In the genomic region with DNA sequence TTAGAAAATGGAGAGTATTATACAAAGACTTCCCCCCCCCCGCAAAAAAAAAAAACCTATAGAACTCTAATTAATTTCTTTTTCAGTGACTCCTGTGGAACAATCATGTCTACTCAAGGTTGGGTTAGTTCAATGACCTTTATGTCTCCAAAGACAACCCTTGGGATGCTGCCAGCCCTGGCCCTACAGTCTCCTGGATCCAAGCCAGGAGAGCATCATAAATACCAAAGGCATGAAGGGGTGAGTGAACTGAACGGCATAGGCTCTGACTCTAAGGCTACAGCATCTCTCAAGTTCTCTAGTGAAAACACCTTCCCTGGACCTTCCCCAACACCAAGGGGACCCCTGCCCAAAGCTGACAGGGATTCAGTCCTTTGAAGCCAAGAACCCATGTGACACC, we compare ENCODE assay signal across 16 mouse cellular contexts.
DNase-seq lines count a peak whose midpoint lies in the region; ATAC-seq and TF ChIP-seq lines count a peak whose summit lies in the region.
"Had no signal": no experiment of that assay in that cellular context is flagged by ENCODE, and none has a peak within 500 bp of the region (broad histone marks: within the 10 kb centered on the region; RNA-seq: fewer than 3 reads in every experiment).

No protein-coding gene starts in this region.

- peaks cover 2% of the 10 kb centered on the region; the same call in 1 of the 2 replicates for H3K4me1 ChIP-seq in lung, postnatal 0 days (ENCODE audit: insufficient read depth, low read depth, low read length)
- no peaks in the 10 kb centered on the region for H3K4me1 ChIP-seq in midbrain, embryonic 10.5 days
- H3K4me1 ChIP-seq: forebrain, embryonic 15.5 days; hindbrain, embryonic 15.5 days; neural tube, embryonic 12.5 days; stomach, embryonic 15.5 days had no signal

- no peak overlapping the region for H3K4me2 ChIP-seq in lung, postnatal 0 days (replicated peaks; ENCODE audit: low read depth, low read length)
- H3K4me2 ChIP-seq: hindbrain, embryonic 15.5 days; neural tube, embryonic 12.5 days had no signal

- no peak for TF ChIP-seq CTCF in gastrocnemius, adult 2 months (IDR thresholded peaks at IDR 0.05)
- no peak for TF ChIP-seq CTCF in lung, postnatal 0 days (IDR thresholded peaks at IDR 0.05)

- no peaks in the 10 kb centered on the region for H3K36me3 ChIP-seq in lung, postnatal 0 days (ENCODE audit: insufficient read depth, low read length)
- no peaks in the 10 kb centered on the region for H3K36me3 ChIP-seq in midbrain, embryonic 10.5 days
- H3K36me3 ChIP-seq: forebrain, embryonic 15.5 days; hindbrain, embryonic 15.5 days; neural tube, embryonic 12.5 days; stomach, embryonic 15.5 days had no signal

- WGBS in lung, postnatal 0 days = 54% methylated on average over 2 of the region's 2 CpGs
- 89% methylated on average over 2 of the region's 2 CpGs for WGBS in midbrain, embryonic 10.5 days

- H3K27me3 ChIP-seq in lung, postnatal 0 days (replicated peaks; ENCODE audit: insufficient read depth, low read length) = no peaks in the 10 kb centered on the region
- H3K27me3 ChIP-seq in midbrain, embryonic 10.5 days (ENCODE audit: low read depth, poor library complexity, severe bottlenecking) = no peaks in the 10 kb centered on the region
- H3K27me3 ChIP-seq: forebrain, embryonic 15.5 days; hindbrain, embryonic 15.5 days; neural tube, embryonic 12.5 days; stomach, embryonic 15.5 days had no signal

- no peak for DNase-seq in gastrocnemius, adult 2 months
- no peak for DNase-seq in gastrocnemius, postnatal 25 days
- peak; percentile 22 for DNase-seq in lung, postnatal 0 days (ENCODE audit: low spot score)
- DNase-seq in lung, postnatal 36 days = no peak
- peak; percentile 85 for DNase-seq in adrenal gland, postnatal 10 days
- peak; percentile 46 for DNase-seq in testis, postnatal 10 days (ENCODE audit: low spot score)
- DNase-seq in embryo, embryonic 10.5 days (ENCODE audit: low spot score) = no peak
- DNase-seq in midbrain, embryonic 10.5 days (ENCODE audit: low spot score) = no peak
- DNase-seq: cerebellum, adult 11 months; kidney, adult 8-10 months; liver; lung, adult 2 months had no signal

- intact Hi-C loops in gastrocnemius, adult 2 months (cut with DNase I) = no loop called here

- no peak for TF ChIP-seq EP300 in lung, postnatal 0 days (IDR thresholded peaks at IDR 0.05)

- H3K9ac ChIP-seq in lung, postnatal 0 days (replicated peaks; ENCODE audit: low read depth) = no peak overlapping the region
- H3K9ac ChIP-seq: forebrain, embryonic 15.5 days; hindbrain, embryonic 15.5 days; neural tube, embryonic 12.5 days; stomach, embryonic 15.5 days had no signal

- ATAC-seq in lung, postnatal 0 days = 0 out of 2 replicates have a peak, but pooled peaks have one; percentile 9

- H3K9me3 ChIP-seq in lung, postnatal 0 days (ENCODE audit: low read length) = no peaks in the 10 kb centered on the region
- no peaks in the 10 kb centered on the region for H3K9me3 ChIP-seq in midbrain, embryonic 10.5 days (replicated peaks)
- H3K9me3 ChIP-seq: forebrain, embryonic 15.5 days; hindbrain, embryonic 15.5 days; neural tube, embryonic 12.5 days; stomach, embryonic 15.5 days had no signal

- H3K27ac ChIP-seq in gastrocnemius, adult 2 months = peak overlapping the region; percentile 46
- peak overlapping the region; percentile 15; the same call in 1 of the 2 replicates for H3K27ac ChIP-seq in lung, postnatal 0 days (ENCODE audit: low read length)
- no peak overlapping the region for H3K27ac ChIP-seq in midbrain, embryonic 10.5 days (replicated peaks)
- H3K27ac ChIP-seq: forebrain, embryonic 15.5 days; hindbrain, embryonic 15.5 days; neural tube, embryonic 12.5 days; stomach, embryonic 15.5 days had no signal

- H3K4me3 ChIP-seq in gastrocnemius, adult 2 months = no peak overlapping the region
- no peak overlapping the region for H3K4me3 ChIP-seq in lung, postnatal 0 days (ENCODE audit: low read depth, low read length)
- no peak overlapping the region for H3K4me3 ChIP-seq in midbrain, embryonic 10.5 days
- H3K4me3 ChIP-seq: forebrain, embryonic 15.5 days; hindbrain, embryonic 15.5 days; neural tube, embryonic 12.5 days; stomach, embryonic 15.5 days had no signal

Comparison
In these comparisons a context has a peak if more than half of its experiments do, and no peak if none do; other contexts are left out.
1. DNase-seq: peak in lung, postnatal 0 days (single experiment), adrenal gland, postnatal 10 days (single experiment) and testis, postnatal 10 days (single experiment); none in gastrocnemius, adult 2 months (single experiment), gastrocnemius, postnatal 25 days (single experiment), lung, postnatal 36 days (single experiment), embryo, embryonic 10.5 days (single experiment) and midbrain, embryonic 10.5 days (single experiment).